Mouse (Mus musculus) bone marrow, adult 2 months (tissue): ENCODE measurements at regions not wholly inside any gene's neighbourhood (a gene's known extent, or its start where the extent isn't known, plus 50 kb on each side); places are given as distances from the start of the nearest gene placed in this dataset.

Experiments used
- CTCF ChIP-seq: fragments of 200-500 bp; IDR thresholded peaks from 2 replicates; pipeline ENCODE4 v1.5.1; 2011; ENCODE audit warnings: low read length, control low read depth; ENCODE audit not compliant: control insufficient read depth, insufficient read depth
- POLR2A ChIP-seq: fragments of 200-500 bp; IDR thresholded peaks from 2 replicates; pipeline ENCODE4 v1.6.1; 2011; ENCODE audit warnings: low read depth, mild to moderate bottlenecking, control low read depth, low read length, borderline replicate concordance; ENCODE audit not compliant: control insufficient read depth

- TF ChIP-seq CTCF (no peak), POLR2A (no peak)
These were observed 90.5 kb upstream of the Vps8 start for GRCm38 (mm10) chr16:21332411-21332810.
